Mouse (Mus musculus) splenic B cell, adult 2 months (primary cell): Measurements from ENCODE around the gene Nxph4.
A peak's percentile ranks its signal among the peaks of the same experiment; 100 is the strongest.

Experiments
- DNase-seq: peaks from one replicate; pipeline ENCODE4 v3.0.0-alpha.2; 2011; ENCODE audit warnings: low read depth, low spot score
- H3K27me3 ChIP-seq: 2 replicates; pipeline ENCODE4 v1.6.1; 2012; ENCODE audit warnings: mild to moderate bottlenecking, low read length, moderate library complexity, mixed read lengths; ENCODE audit not compliant: control insufficient read depth, poor library complexity, insufficient read depth, severe bottlenecking
- H3K36me3 ChIP-seq: 2 replicates; pipeline ENCODE4 v1.6.1; 2012; ENCODE audit warnings: mild to moderate bottlenecking, low read length, moderate library complexity, mixed read lengths; ENCODE audit not compliant: control insufficient read depth, poor library complexity, insufficient read depth, severe bottlenecking

Gene Nxph4

DNA sequence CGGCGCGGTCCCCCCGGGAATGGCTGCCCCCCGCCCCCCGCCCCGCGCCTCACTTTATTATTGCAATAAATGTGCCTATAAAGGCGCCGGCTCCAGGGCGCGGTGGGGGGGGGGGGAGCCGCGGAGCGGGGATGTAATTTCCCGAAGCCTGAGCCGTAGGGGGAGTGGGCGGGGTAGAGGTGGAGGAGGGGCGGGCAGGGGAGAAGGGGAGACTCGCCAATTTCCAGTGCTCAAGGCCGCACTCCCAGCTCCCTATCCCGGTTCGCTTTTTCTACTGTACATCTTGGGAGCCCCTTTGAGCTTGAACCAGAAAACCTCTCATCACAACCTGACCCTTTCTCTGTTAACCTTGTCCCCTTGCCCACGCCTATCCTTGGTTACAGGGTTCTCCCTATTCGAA, 3.4 kb downstream of the Nxph4 start:
- H3K36me3 ChIP-seq = no peaks in the 10 kb centered on the region
- no peaks in the 10 kb centered on the region for H3K27me3 ChIP-seq
- DNase-seq = no peak

DNA sequence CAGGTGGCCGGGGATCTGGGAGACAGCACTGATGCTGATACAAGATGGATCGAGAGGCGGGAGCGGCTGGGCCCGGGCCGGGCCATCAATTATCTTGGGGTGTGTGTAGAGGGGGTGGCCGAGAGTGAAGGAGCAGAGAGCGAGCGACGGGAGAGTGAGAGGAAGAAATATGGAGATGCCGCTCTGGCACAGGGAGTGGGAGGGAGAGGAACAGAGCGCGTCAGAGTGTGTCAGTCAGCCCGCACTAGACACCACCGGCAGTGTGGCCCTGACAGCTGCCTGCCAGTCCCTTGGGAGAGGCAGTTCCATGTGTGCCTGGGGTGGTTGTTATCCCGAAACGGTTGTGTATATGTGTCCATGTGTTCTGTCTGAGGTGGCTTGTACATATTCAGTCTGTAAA, 6.9 kb downstream of the Nxph4 start:
- no peak for DNase-seq
- Histone ChIP-seq H3K36me3 (no peaks in the 10 kb centered on the region), H3K27me3 (no peaks in the 10 kb centered on the region)

- H3K27me3 ChIP-seq = no peaks in the 10 kb centered on the region
- peak; percentile 61 for DNase-seq
Measured at GRCm38 (mm10) chr10:127526681-127527080, 7.7 kb downstream of the Nxph4 start.

GRCm38 (mm10) chr10:127526048-127526447, 8.3 kb downstream of the Nxph4 start:
- Histone ChIP-seq H3K36me3 (no peaks in the 10 kb centered on the region), H3K27me3 (no peaks in the 10 kb centered on the region)
- peak; percentile 58 for DNase-seq

More at GRCm38 (mm10) chr10:127526681-127527080, 7.7 kb downstream of the Nxph4 start:
- H3K36me3 ChIP-seq = no peaks in the 10 kb centered on the region

DNA sequence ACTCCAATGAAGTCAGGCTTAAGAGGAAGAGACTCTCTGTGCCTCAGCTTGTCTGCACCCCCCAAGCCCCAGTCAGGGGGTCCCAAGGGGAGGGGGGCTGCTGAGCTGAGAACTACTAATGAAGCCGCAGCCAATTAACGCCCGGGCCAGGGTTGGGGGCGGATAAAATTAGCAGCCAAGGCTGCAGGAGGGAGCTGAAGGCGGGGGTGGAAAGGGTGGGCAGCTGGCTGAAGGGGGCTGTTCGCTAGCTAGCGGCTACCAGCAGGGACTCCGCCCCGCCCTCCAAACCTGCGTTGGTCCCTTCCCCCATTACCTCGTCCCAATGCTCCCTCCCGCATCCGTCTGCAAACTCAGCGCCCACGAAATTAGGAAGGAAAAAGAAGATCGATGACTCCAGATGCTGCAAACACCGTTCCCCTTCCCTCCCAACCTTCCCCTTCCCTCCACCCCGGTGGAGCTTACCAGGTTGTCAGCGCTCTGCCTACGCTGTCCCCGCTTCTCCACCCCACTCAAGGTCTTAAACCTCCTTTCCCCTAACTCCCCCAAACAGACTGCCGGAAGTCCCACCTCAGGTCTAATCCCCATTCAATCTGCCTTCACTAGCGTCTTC, 9.6 kb downstream of the Nxph4 start:
- H3K27me3 ChIP-seq = no peaks in the 10 kb centered on the region
- no peaks in the 10 kb centered on the region for H3K36me3 ChIP-seq
- DNase-seq = no peak

DNA sequence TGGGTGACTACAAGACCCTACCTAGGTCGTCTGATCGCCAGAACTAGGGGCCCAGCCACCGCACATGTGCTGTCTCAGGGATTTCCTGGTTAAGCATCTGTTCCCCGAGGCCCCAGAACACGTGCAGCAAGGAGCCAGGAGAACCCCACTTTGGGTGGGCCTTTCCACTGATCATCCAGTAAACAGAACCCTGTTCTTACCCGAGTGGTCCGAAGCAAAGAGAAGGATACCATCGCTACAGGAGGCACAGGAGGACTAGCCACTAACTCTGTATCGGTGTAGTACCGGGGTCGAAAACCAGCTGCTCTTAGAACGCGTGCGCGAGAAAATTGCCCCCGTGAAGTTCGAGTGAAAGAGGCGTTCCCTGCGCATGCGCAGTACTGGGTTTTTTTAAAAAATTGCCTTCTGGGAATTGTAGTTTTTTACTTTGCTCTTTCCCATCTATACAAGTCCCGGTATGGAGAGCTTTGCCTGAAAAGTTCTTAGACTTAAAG, 12.2 kb downstream of the Nxph4 start, which contains the start of gene Shmt2:
Shmt2 (minus strand) TSS at position 357 of the 494 bp plus-strand sequence.
- DNase-seq = peak; percentile 91
- H3K27me3 ChIP-seq = no peaks in the 10 kb centered on the region

DNA sequence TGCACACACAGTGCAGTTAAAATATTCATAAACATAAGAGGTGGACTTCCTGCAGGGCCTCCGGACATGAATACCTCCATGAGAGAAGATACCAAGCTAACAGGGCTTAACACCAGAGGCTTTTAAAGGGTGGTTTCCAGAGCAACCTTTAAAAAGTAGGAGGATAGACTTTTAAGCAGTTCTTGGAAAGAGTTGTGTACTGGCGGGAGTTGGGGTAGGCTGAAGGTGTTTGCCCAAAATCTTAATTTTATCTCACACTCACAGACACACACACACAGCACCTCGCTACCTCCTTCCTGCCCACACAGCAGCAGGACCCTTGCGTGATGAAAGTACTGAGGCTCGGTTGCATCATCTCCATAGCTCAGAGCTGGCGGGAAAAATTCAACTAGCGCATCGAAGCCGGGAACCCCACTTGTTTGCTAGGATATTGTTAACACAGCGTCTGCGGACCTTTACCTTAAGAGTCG, 12.7 kb downstream of the Nxph4 start:
- no peaks in the 10 kb centered on the region for H3K27me3 ChIP-seq
- peaks cover 6% of the 10 kb centered on the region for H3K36me3 ChIP-seq
- DNase-seq = no peak

More for the DNA sequence above, 12.2 kb downstream of the Nxph4 start, which contains the start of gene Shmt2:
- H3K36me3 ChIP-seq = peaks cover 6% of the 10 kb centered on the region

- DNase-seq = no peak
- Histone ChIP-seq H3K36me3 (peaks cover 6% of the 10 kb centered on the region), H3K27me3 (no peaks in the 10 kb centered on the region)
Measured at GRCm38 (mm10) chr10:127520714-127521357, 13.5 kb downstream of the Nxph4 start.

DNA sequence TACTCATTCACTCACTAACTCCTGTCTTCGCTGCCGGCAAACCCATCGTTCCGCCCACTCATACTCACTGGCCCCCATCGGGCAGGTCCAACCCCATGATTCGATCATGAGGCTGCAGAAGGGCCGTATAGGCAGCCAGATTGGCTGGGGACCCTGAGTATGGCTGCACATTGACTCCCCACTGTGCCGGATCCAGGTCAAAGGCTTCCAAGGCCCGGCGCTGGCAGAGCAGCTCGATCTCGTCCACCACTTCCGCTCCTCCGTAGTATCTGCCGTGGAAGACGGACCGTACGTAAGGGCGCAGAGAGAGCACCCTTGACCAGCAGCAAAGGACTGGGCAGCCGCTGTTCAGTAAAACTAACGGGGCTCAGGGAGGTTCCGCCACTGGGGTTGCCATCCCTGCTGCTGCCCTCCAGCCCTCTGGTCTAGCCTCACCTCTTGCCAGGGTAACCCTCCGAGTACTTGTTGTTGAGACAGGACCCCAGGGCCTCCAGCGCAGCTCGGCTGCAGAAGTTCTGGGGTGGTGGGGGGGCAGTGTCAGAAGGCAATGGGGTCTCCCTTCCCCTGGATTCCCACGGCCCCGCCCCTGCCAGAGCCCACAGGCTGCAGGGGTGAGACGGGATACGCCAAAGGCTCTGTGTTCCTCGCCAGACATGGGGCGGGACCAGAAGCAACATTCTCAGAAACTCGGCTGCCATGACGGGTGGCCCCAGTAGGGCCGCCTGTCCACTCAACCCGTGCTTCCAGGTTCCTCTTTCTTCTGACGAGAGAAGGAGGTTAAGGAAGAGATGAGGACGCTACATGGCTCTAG, 14.3 kb downstream of the Nxph4 start:
- no peak for DNase-seq
- Histone ChIP-seq H3K27me3 (no peaks in the 10 kb centered on the region), H3K36me3 (peaks cover 6% of the 10 kb centered on the region)

GRCm38 (mm10) chr10:127519041-127519701, 15.2 kb downstream of the Nxph4 start:
- DNase-seq = no peak

DNA sequence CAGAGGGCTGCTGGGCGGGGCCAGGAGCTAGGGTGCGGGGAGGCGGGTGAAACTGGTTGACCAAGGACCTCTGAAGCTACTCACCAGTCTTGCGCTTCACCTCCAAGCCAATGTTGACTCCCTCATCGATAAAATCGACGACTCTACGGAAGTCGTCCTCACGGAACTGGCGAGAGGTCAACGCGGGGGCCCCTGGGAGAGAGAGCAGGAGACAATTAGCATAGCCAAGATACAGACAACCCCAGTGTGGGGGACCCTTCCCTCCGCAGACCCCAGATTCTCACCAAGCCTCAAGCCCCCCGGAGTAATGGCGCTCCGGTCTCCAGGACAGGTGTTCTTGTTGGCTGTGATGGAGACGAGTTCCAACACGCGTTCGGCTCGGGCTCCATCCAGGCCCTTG, 16.4 kb downstream of the Nxph4 start:
- Histone ChIP-seq H3K36me3 (peaks cover 6% of the 10 kb centered on the region), H3K27me3 (no peaks in the 10 kb centered on the region)
- no peak for DNase-seq

More at GRCm38 (mm10) chr10:127519041-127519701, 15.2 kb downstream of the Nxph4 start:
- Histone ChIP-seq H3K36me3 (peaks cover 6% of the 10 kb centered on the region), H3K27me3 (no peaks in the 10 kb centered on the region)

GRCm38 (mm10) chr10:127516576-127517260, 17.6 kb downstream of the Nxph4 start:
- DNase-seq = no peak
- no peaks in the 10 kb centered on the region for H3K27me3 ChIP-seq
- peaks cover 6% of the 10 kb centered on the region for H3K36me3 ChIP-seq

DNA sequence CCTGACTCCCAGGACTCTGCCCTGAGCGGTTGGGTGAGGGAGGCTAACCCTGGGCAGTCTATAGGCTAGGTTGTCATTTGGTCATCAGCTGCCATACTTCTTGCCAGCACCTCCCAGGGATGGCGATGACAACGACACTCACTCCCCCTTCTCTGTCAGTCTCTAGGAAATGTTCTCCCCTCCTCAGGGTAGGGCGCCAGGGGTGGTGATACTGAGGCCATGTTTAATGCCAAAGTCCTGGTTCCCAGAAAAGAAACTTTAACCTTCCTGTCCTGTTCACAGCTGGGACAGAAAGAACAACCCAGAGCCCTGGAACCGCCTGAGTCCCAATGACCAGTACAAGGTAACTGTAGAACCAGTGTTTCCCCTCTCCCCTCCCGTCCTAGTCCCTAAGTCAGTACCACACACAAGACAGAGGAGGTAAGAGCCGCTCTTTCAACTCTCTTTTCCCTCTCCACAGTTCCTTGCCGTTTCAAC, 18.3 kb downstream of the Nxph4 start:
- peaks cover 6% of the 10 kb centered on the region for H3K36me3 ChIP-seq
- no peak for DNase-seq
- no peaks in the 10 kb centered on the region for H3K27me3 ChIP-seq
